Mouse (Mus musculus) cerebellum, adult 2 months (tissue): ENCODE results near the gene Ccdc93.

Source experiments
- CTCF ChIP-seq: fragments of 200-500 bp; IDR thresholded peaks from 2 replicates; pipeline ENCODE4 v1.5.1; 2011; ENCODE audit warnings: low read depth, mild to moderate bottlenecking, control low read depth, low read length, moderate library complexity, borderline replicate concordance; ENCODE audit not compliant: insufficient read depth
- POLR2A ChIP-seq: fragments of 200-500 bp; IDR thresholded peaks from 2 replicates; pipeline ENCODE4 v1.6.1; 2011; ENCODE audit warnings: low read length, control low read depth, borderline replicate concordance; ENCODE audit not compliant: insufficient read depth

DNA sequence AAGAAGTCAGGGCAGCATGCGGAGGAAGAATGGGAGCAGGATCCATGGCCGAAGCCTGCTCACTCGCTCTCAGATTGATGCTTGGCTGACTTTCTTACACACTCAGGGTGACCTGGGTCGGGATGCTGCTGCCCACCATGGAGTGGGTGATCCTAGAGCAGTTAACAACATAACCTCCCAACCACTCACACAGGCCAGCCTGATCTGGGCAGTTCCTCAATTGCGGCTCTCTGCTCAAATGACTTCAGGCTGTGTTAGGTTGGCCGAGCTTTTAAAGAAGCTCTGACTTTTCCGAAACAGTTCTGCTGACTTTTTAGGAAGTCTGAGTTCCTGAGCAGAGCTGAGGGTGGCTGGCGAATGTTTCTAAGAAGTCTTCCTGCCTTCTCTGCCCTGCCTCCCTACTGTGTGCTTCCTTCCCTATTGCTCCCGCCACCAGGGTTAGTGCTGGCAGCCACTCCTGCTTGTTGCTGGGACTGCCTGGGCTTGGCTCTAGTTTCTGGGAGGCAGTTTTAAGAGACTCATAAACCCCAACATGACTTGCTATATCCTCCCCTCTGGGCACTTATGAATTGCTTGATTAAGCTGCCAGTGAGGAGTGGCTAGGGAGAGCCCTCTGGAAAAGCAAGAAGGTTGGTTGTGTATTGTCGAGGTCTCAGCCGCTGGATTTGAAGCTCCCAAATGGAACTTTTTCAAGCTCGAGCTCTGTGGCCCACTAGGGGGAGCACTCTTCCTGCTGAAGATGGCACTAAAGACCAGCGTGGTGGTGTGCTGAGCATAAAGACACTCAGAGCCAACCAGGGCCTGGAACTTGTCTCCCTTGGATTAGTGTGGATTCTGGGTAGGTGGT, 9.9 kb downstream of the Ccdc93 start:
- TF ChIP-seq CTCF, result peak; percentile 66
- no peak for TF ChIP-seq POLR2A
